Comparison of ENCODE assay signal across 8 mouse cellular contexts in the genomic region with DNA sequence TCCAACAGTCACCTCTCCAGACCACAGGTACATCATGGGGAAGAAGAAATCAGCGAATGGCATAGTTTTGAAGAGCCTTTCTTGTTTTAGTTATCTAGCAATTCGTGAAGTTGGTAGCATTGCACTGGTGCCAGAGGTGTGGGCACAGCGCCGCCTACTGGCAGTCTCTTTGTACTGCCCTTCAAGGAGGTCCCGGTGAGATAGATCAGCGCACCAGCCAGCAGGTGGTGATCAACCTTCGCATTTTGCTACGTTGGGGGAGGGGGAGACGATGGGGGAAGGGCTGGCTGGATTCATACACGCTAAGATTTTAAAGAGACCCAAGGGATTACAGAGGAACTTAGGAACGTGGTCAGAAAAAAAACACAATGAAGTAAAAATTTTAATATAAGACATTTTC.
DNase-seq lines count a peak whose midpoint lies in the region; ATAC-seq and TF ChIP-seq lines count a peak whose summit lies in the region.

No protein-coding gene starts in this region.

- in situ Hi-C loops in Patski (cut with MboI; ENCODE audit: low pct_unique_long_range_greater_than_20kb) = loop anchor here (5.0 to 10.0 kb wide), 2 partner anchors 245 to 397 kb away; no protein-coding TSS in a partner anchor

- peaks cover 24% of the 10 kb centered on the region for H3K27me3 ChIP-seq in Patski
- no peaks in the 10 kb centered on the region for H3K27me3 ChIP-seq in hindbrain, embryonic 15.5 days

- ATAC-seq in Patski = peak; percentile 87
- peak; percentile 69 for ATAC-seq in hindbrain, embryonic 15.5 days (ENCODE audit: low FRiP score, low read depth)

- CTCF ChIA-PET in Patski (lab: Charles Lee) = interaction anchor here (1.3 kb wide), 1 partner anchor 21 kb away, joined by 3 read pairs; no protein-coding TSS in a partner anchor

- POLR2A ChIA-PET in Patski (lab: Charles Lee) = no interaction called here

- DNase-seq in Patski (ENCODE audit: low read depth, low spot score) = peak; percentile 44
- peak; percentile 91 to 93 for DNase-seq in cerebellum, postnatal 10 days
- DNase-seq in frontal cortex, postnatal 25 days (ENCODE audit: low spot score in 2 of 2) = peak; percentile 71 to 85
- peak; percentile 85 to 93 for DNase-seq in layer of hippocampus, postnatal 25 days (ENCODE audit: extremely low spot score in 1 of 2, low spot score in 1 of 2)
- DNase-seq in lung, postnatal 4 days = peak; percentile 70 to 79
- peak; percentile 82 for DNase-seq in right cerebral cortex, adult 18-20 months
- DNase-seq in urinary bladder, postnatal 10 days (ENCODE audit: low spot score) = peak; percentile 37

- peak overlapping the region; percentile 27 for H3K4me2 ChIP-seq in hindbrain, embryonic 15.5 days

- H3K9ac ChIP-seq in hindbrain, embryonic 15.5 days = no peak overlapping the region

- no peak overlapping the region for H3K4me3 ChIP-seq in hindbrain, embryonic 15.5 days

- no peaks in the 10 kb centered on the region for H3K36me3 ChIP-seq in hindbrain, embryonic 15.5 days

- no peak overlapping the region for H3K27ac ChIP-seq in hindbrain, embryonic 15.5 days (replicated peaks)

- no peaks in the 10 kb centered on the region for H3K4me1 ChIP-seq in hindbrain, embryonic 15.5 days (replicated peaks)

- H3K9me3 ChIP-seq in hindbrain, embryonic 15.5 days = no peaks in the 10 kb centered on the region

- peak; percentile 98 for TF ChIP-seq CTCF in Patski (IDR thresholded peaks at IDR 0.05)

- under 1% methylated on average over 11 of the region's 11 CpGs for WGBS in hindbrain, embryonic 15.5 days

Comparison
In these comparisons a context has a peak if more than half of its experiments do, and no peak if none do; other contexts are left out.
1. DNase-seq: peak in every context shown above with its lines; median percentile 92 in cerebellum, postnatal 10 days; 89 in layer of hippocampus, postnatal 25 days; 82 in right cerebral cortex, adult 18-20 months; 78 in frontal cortex, postnatal 25 days; 74 in lung, postnatal 4 days; 44 in Patski; 37 in urinary bladder, postnatal 10 days.